Mouse (Mus musculus): ENCODE data around the gene Tmem123. TPM values are rescaled to one million over a fixed set of nuclear protein-coding genes. Genes with fewer than 3 reads are reported as not detected.

Tmem123 gene
- polyA plus RNA-seq, 1 experiment, result 128 TPM

DNA sequence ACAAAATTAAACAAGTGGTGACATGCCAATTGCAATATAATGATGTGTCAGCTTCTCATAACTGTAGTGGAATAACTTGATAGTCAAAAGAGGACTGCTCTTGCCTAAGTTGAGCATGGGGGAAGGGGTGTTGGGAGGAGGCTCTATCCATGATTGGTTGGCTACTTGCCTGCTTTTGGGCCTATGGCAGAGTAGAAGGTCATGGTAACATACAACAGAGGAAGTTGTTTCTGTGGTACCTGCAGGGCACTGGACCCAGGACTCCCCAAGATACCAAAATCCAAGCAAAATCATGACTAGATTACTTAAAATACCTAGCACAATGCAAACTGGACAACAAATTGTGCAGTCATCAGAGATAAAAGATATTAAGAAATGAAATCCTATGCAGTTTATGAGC lies 31.7 kb downstream of the Tmem123 start:
- TF ChIP-seq POLR2A (IDR thresholded peaks at IDR 0.05; ENCODE audit: control insufficient read depth, extremely low read depth, insufficient read depth, low read length, poor library complexity) (no peak), CTCF (IDR thresholded peaks at IDR 0.05; ENCODE audit: borderline replicate concordance, control insufficient read depth, extremely low read depth, insufficient read depth, low read length, poor library complexity) (no peak)
- Histone ChIP-seq H3K27ac (ENCODE audit: control insufficient read depth, insufficient read depth, low read length) (no peak overlapping the region), H3K4me1 (replicated peaks; ENCODE audit: control insufficient read depth, insufficient read depth, low read length) (no peaks in the 10 kb centered on the region), H3K36me3 (ENCODE audit: control insufficient read depth, insufficient read depth, low read length) (peaks cover 32% of the 10 kb centered on the region), H3K4me3 (ENCODE audit: control insufficient read depth, insufficient read depth, low read length) (no peak overlapping the region), H3K27me3 (ENCODE audit: control insufficient read depth, insufficient read depth, low read length) (no peaks in the 10 kb centered on the region)
- DNase-seq, result no peak

DNA sequence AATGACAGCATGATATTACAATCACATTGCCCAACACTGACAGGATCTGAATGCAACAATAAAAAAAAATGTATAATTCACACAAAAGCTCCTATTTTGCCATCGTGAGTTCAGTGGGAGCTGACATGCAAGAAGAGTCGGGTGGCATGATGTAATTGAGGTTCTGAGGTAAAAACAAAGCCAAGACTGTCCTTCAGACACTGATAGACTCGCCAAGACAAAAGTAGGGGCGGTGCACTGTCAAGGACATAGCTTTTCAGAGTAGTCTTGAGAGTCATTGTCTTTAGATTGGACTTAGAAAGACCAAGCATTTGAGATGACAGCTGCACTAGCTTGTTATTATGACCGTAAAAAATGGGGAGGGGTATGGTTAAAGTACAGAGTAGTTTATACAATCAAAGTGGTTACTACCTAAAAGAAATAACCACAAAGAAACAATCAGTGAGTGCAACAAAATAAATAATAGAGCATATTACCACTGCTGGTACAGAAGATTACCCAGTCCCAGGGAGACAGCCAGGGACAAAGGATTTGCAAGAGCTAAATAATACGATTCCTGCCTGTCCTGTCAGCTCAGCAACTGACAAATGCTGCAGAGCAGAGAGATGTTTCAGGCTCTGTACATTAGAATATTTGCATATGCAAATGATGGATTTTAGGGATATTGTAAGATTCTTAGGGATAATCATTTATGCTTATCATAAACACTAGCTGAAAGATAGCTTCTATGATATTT lies 32.5 kb downstream of the Tmem123 start:
- no peaks in the 10 kb centered on the region for H3K4me1 ChIP-seq (replicated peaks; ENCODE audit: control insufficient read depth, insufficient read depth, low read length)
- 89% methylated on average over 6 of the region's 6 CpGs for WGBS
- no peak overlapping the region for H3K4me3 ChIP-seq (ENCODE audit: control insufficient read depth, insufficient read depth, low read length)
- H3K27ac ChIP-seq (ENCODE audit: control insufficient read depth, insufficient read depth, low read length), result no peak overlapping the region
- peaks cover 25% of the 10 kb centered on the region for H3K36me3 ChIP-seq (ENCODE audit: control insufficient read depth, insufficient read depth, low read length)
- H3K27me3 ChIP-seq (ENCODE audit: control insufficient read depth, insufficient read depth, low read length), result no peaks in the 10 kb centered on the region
- no peak for DNase-seq
- TF ChIP-seq POLR2A (IDR thresholded peaks at IDR 0.05; ENCODE audit: control insufficient read depth, extremely low read depth, insufficient read depth, low read length, poor library complexity), result no peak
- TF ChIP-seq CTCF (IDR thresholded peaks at IDR 0.05; ENCODE audit: borderline replicate concordance, control insufficient read depth, extremely low read depth, insufficient read depth, low read length, poor library complexity), result no peak

GRCm38 (mm10) chr9:7797542-7797941 lies 33.7 kb downstream of the Tmem123 start:
- Histone ChIP-seq H3K36me3 (ENCODE audit: control insufficient read depth, insufficient read depth, low read length) (peaks cover 14% of the 10 kb centered on the region), H3K27ac (ENCODE audit: control insufficient read depth, insufficient read depth, low read length) (no peak overlapping the region), H3K4me1 (replicated peaks; ENCODE audit: control insufficient read depth, insufficient read depth, low read length) (no peaks in the 10 kb centered on the region), H3K4me3 (ENCODE audit: control insufficient read depth, insufficient read depth, low read length) (no peak overlapping the region), H3K27me3 (ENCODE audit: control insufficient read depth, insufficient read depth, low read length) (no peaks in the 10 kb centered on the region)
- TF ChIP-seq POLR2A (IDR thresholded peaks at IDR 0.05; ENCODE audit: control insufficient read depth, extremely low read depth, insufficient read depth, low read length, poor library complexity) (no peak), CTCF (IDR thresholded peaks at IDR 0.05; ENCODE audit: borderline replicate concordance, control insufficient read depth, extremely low read depth, insufficient read depth, low read length, poor library complexity) (no peak)
- WGBS, result 98% methylated on average over 2 of the region's 2 CpGs
- no peak for DNase-seq

GRCm38 (mm10) chr9:7798555-7798954 lies 34.7 kb downstream of the Tmem123 start:
- no peak overlapping the region for H3K27ac ChIP-seq (ENCODE audit: control insufficient read depth, insufficient read depth, low read length)
- TF ChIP-seq POLR2A (IDR thresholded peaks at IDR 0.05; ENCODE audit: control insufficient read depth, extremely low read depth, insufficient read depth, low read length, poor library complexity) (no peak), CTCF (IDR thresholded peaks at IDR 0.05; ENCODE audit: borderline replicate concordance, control insufficient read depth, extremely low read depth, insufficient read depth, low read length, poor library complexity) (no peak)
- 95% methylated on average over 3 of the region's 3 CpGs for WGBS

DNA sequence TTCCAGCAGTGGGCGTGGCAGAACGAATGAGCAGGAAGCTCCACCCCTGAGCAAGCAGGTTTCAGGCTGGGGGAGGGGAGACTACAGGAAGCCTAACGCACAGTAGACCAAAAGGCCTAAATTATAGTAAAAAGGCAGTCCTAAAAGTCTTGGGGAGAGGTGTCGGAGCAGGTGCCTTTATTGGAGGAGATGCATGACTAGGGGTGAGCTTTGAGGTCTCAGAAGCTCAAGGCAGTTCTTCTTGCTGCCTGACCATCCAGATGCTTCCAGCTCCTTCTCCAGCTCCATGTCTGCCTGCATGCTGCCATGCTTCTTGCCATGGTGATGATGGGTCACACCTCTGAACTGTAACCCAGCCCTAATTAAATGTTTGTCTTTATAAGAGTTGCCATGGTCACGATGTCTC lies 41.3 kb downstream of the Tmem123 start:
- H3K4me1 ChIP-seq (replicated peaks; ENCODE audit: control insufficient read depth, insufficient read depth, low read length), result peaks cover 3% of the 10 kb centered on the region
- DNase-seq, result no peak
- H3K36me3 ChIP-seq (ENCODE audit: control insufficient read depth, insufficient read depth, low read length), result no peaks in the 10 kb centered on the region
- WGBS, result 77% methylated on average over 5 of the region's 5 CpGs
- H3K27ac ChIP-seq (ENCODE audit: control insufficient read depth, insufficient read depth, low read length), result no peak overlapping the region
- H3K4me3 ChIP-seq (ENCODE audit: control insufficient read depth, insufficient read depth, low read length), result no peak overlapping the region
- TF ChIP-seq POLR2A (IDR thresholded peaks at IDR 0.05; ENCODE audit: control insufficient read depth, extremely low read depth, insufficient read depth, low read length, poor library complexity), result no peak
- TF ChIP-seq CTCF (IDR thresholded peaks at IDR 0.05; ENCODE audit: borderline replicate concordance, control insufficient read depth, extremely low read depth, insufficient read depth, low read length, poor library complexity), result no peak
- H3K27me3 ChIP-seq (ENCODE audit: control insufficient read depth, insufficient read depth, low read length), result no peaks in the 10 kb centered on the region

More at GRCm38 (mm10) chr9:7798555-7798954, 34.7 kb downstream of the Tmem123 start:
- peaks cover 6% of the 10 kb centered on the region for H3K36me3 ChIP-seq (ENCODE audit: control insufficient read depth, insufficient read depth, low read length)
- no peak overlapping the region for H3K4me3 ChIP-seq (ENCODE audit: control insufficient read depth, insufficient read depth, low read length)
- H3K4me1 ChIP-seq (replicated peaks; ENCODE audit: control insufficient read depth, insufficient read depth, low read length), result no peaks in the 10 kb centered on the region
- no peaks in the 10 kb centered on the region for H3K27me3 ChIP-seq (ENCODE audit: control insufficient read depth, insufficient read depth, low read length)
- no peak for DNase-seq

DNA sequence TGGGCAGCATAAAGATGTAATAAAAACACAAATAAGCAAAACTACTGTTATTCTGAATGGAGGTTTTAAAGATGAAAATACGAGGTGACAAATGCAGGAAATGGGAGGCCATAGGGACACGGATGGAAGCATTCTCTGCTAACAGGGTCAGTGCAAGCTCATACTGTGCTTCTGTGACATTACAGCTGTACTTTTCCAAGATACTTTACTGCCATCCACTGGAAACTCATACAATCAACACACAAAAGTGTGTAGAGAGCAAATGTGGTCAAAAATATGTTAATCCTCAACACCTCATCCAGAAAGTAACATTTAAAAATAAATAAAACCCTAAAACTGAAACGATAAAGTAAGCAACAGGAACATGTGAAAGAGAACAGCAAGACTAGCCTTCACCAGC lies 58.9 kb downstream of the Tmem123 start:
- no peak for DNase-seq
- Histone ChIP-seq H3K36me3 (ENCODE audit: control insufficient read depth, insufficient read depth, low read length) (peaks cover 36% of the 10 kb centered on the region), H3K4me3 (ENCODE audit: control insufficient read depth, insufficient read depth, low read length) (no peak overlapping the region), H3K4me1 (replicated peaks; ENCODE audit: control insufficient read depth, insufficient read depth, low read length) (peaks cover 3% of the 10 kb centered on the region; the same call in 1 of the 2 replicates), H3K27ac (ENCODE audit: control insufficient read depth, insufficient read depth, low read length) (no peak overlapping the region), H3K27me3 (ENCODE audit: control insufficient read depth, insufficient read depth, low read length) (no peaks in the 10 kb centered on the region)
- no peak for TF ChIP-seq CTCF (IDR thresholded peaks at IDR 0.05; ENCODE audit: borderline replicate concordance, control insufficient read depth, extremely low read depth, insufficient read depth, low read length, poor library complexity)
- 84% methylated on average over 3 of the region's 3 CpGs for WGBS

- H3K36me3 ChIP-seq (ENCODE audit: control insufficient read depth, insufficient read depth, low read length), result peaks cover 21% of the 10 kb centered on the region
- H3K27ac ChIP-seq (ENCODE audit: control insufficient read depth, insufficient read depth, low read length), result no peak overlapping the region
- no peak for DNase-seq
- WGBS, result 95% methylated on average over 5 of the region's 5 CpGs
- H3K27me3 ChIP-seq (ENCODE audit: control insufficient read depth, insufficient read depth, low read length), result no peaks in the 10 kb centered on the region
- no peak overlapping the region for H3K4me3 ChIP-seq (ENCODE audit: control insufficient read depth, insufficient read depth, low read length)
- peaks cover 9% of the 10 kb centered on the region for H3K4me1 ChIP-seq (replicated peaks; ENCODE audit: control insufficient read depth, insufficient read depth, low read length)
- TF ChIP-seq POLR2A (IDR thresholded peaks at IDR 0.05; ENCODE audit: control insufficient read depth, extremely low read depth, insufficient read depth, low read length, poor library complexity) (no peak), CTCF (IDR thresholded peaks at IDR 0.05; ENCODE audit: borderline replicate concordance, control insufficient read depth, extremely low read depth, insufficient read depth, low read length, poor library complexity) (no peak)
Observed at GRCm38 (mm10) chr9:7824916-7825315, 61.1 kb downstream of the Tmem123 start.

All from thymus, adult 2 months (tissue).